Mouse (Mus musculus) gonadal fat pad, adult 2 months (tissue): Measurements from ENCODE around the gene Tfpt. TPM values are rescaled to one million over a fixed set of nuclear protein-coding genes. Genes with fewer than 3 reads are reported as not detected.
"Not testable (repeated sequence)": the region's sequence is repeated elsewhere in the genome, so short reads cannot be mapped to it uniquely, and the experiment has no call there.

Experiments
- DNase-seq: peaks from one replicate; pipeline ENCODE4 v3.0.0-alpha.2; 2012; ENCODE audit warnings: low read depth
- polyA plus RNA-seq: library from polyadenylated mRNA; depleted of rRNA; stranded (reverse); fragments of >200 nt; gene quantifications from 2 replicates; pipeline ENCODE4 v1.2.3, GENCODE M21; 2012; rRNA removed

Tfpt gene
- polyA plus RNA-seq, 1 experiment = 9.3 TPM

DNA sequence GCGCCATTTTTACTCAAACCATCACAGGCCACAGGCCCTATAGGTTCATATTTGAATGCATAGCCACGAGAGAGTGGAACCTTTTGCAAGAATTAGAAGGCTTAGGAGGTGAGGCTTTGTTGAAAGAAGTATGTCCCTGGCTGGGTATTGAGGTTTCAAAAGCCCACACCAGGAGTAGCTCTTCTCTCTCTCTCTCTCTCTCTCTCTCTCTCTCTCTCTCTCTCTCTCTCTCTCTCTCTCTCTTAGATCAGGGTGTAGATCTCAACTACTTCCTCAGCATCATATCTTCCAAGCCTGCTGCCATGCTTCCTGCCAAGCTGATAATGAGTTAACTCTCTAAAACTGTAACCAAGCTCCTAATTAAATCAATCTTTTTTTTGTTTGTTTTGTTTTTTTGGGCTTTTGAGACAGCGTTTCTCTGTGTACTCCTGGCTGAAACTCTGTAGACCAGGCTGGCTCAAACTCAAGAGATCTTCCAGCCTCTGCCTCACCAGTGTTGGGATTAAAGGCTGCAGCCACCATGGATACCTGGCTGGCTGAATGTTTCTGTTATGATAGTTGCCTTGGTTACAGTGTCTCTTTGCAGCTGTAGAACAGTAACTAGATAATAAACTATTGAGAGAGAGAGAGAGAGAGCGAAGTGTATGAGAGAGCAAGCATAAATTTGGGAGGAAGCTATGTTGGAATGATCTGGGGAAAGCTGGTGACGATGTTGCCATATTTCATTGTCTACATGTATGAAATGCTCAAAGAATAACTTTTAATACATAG, 53.2 kb downstream of the Tfpt start:
- DNase-seq = no peak

DNA sequence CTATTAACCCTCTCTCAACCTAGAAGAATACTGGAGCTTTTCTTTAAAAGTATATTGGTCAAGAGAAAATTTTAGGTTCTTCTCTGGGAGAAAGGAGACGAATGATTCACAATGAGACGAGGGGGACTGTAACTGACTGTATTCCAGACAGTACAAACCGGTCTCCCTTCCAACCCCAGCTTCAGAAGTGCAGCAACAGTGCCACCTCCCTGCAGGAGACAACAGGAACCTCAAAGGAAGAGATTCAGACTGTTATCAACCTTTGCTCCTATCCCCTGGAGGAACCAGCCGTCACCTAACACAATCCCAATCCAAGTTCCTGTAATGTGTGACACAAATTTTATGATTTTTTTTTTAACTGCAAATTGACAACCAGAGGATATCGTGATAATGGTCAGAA, 55.5 kb downstream of the Tfpt start:
- no peak for DNase-seq

DNA sequence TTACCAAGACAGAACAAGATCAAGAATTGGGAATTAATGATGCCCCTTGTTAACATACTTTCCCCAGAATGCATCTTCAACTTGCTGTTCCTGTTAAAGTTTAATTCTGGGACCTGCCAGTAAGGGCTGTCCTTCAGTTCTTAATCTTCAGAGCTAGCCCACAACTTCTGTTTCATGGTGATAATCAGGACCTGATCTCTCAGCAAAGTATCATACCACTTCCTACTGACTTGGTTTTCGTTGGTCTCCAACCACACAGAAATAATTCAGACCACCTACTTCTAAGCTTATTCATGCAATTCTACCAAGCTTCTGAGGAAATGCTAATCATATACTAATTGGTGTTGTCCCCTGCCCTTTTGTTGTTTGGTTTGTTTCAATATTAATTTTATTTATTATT, 57.9 kb downstream of the Tfpt start:
- DNase-seq = no peak

GRCm38 (mm10) chr7:3570580-3570979, 59.1 kb downstream of the Tfpt start:
- not testable (repeated sequence) for DNase-seq

Other genes starting within 250 kb of the Tfpt start
- 0.11 and 0.12 TPM in 2 replicates for gene Cacng8, start 239.2 kb downstream of the Tfpt start, polyA plus RNA-seq
- gene Cacng6, start 205.7 kb downstream of the Tfpt start, polyA plus RNA-seq = not detected in 2 replicates
- gene Tarm1, start 127.3 kb downstream of the Tfpt start, polyA plus RNA-seq = 0.26 TPM in 1 of 2 replicates, not detected in the other
- 0.20 TPM in 2 replicates for gene Oscar, start 13.8 kb downstream of the Tfpt start, polyA plus RNA-seq
- gene Ndufa3, start 12.6 kb downstream of the Tfpt start, polyA plus RNA-seq = 230 and 382 TPM in 2 replicates
- gene Prpf31, start 56 bp upstream of the Tfpt start, polyA plus RNA-seq = 28.9 and 29.8 TPM in 2 replicates
- 30.7 and 57.8 TPM in 2 replicates for gene Cnot3, start 15.3 kb upstream of the Tfpt start, polyA plus RNA-seq
- gene Leng1, start 35.9 kb upstream of the Tfpt start, polyA plus RNA-seq = 4.5 and 5.0 TPM in 2 replicates
- gene Tmc4, start 47.6 kb upstream of the Tfpt start, polyA plus RNA-seq = 91.0 and 95.0 TPM in 2 replicates
- 100 and 114 TPM in 2 replicates for gene Tsen34, start 62.9 kb upstream of the Tfpt start, polyA plus RNA-seq
- 43.9 and 47.7 TPM in 2 replicates for gene Mboat7, start 63.6 kb upstream of the Tfpt start, polyA plus RNA-seq
- 2,234 and 2,492 TPM in 2 replicates for gene Rps9, start 74.1 kb upstream of the Tfpt start, polyA plus RNA-seq
- 10.7 and 16.1 TPM in 2 replicates for gene Pirb, start 90.5 kb upstream of the Tfpt start, polyA plus RNA-seq
- 0.45 and 0.62 TPM in 2 replicates for gene Gm15448, start 195.8 kb upstream of the Tfpt start, polyA plus RNA-seq
- gene Pira2, start 215.1 kb upstream of the Tfpt start, polyA plus RNA-seq = 0.43 and 1.3 TPM in 2 replicates